Mouse (Mus musculus): ENCODE data around the gene Cdhr1.

- TF ChIP-seq CTCF (conservative IDR thresholded peaks at IDR 0.05; ENCODE audit: insufficient read depth, insufficient read length, low read depth, low read length) (no peak), POLR2A (IDR thresholded peaks at IDR 0.05; ENCODE audit: low read depth, low read length) (no peak)
Observed at GRCm38 (mm10) chr14:37068516-37068915, 29.6 kb downstream of the Cdhr1 start.
